Mouse (Mus musculus): ENCODE data around the gene Rtn1. TPM values are rescaled to one million over a fixed set of nuclear protein-coding genes. Genes with fewer than 3 reads are reported as not detected.

Rtn1 gene
- polyA plus RNA-seq, 1 experiment from 2014 or later: 1.5 TPM

- TF ChIP-seq CTCF (IDR thresholded peaks at IDR 0.05; ENCODE audit: low read depth): no peak
- no peak for TF ChIP-seq EP300 (IDR thresholded peaks at IDR 0.05; ENCODE audit: low read depth)
- no peaks in the 10 kb centered on the region for H3K36me3 ChIP-seq (replicated peaks; ENCODE audit: insufficient read depth, low read length)
- ATAC-seq: no peak
- WGBS (ENCODE audit: insufficient replicate concordance): 78% methylated on average over 6 of the region's 6 CpGs
- H3K27ac ChIP-seq (ENCODE audit: low read depth): no peak overlapping the region
- H3K9ac ChIP-seq (replicated peaks): no peak overlapping the region
- no peaks in the 10 kb centered on the region for H3K27me3 ChIP-seq (ENCODE audit: insufficient read depth, low read length)
- no peak overlapping the region for H3K4me2 ChIP-seq (ENCODE audit: low read depth, low read length)
- H3K4me3 ChIP-seq (ENCODE audit: low read depth, low read length): no peak overlapping the region
- H3K9me3 ChIP-seq (ENCODE audit: low read length): no peaks in the 10 kb centered on the region
- H3K4me1 ChIP-seq (ENCODE audit: insufficient read depth): no peaks in the 10 kb centered on the region
- no peak for DNase-seq
These were observed 20.7 kb downstream of the Rtn1 start for GRCm38 (mm10) chr12:72388135-72388534.

- 79% methylated on average over 5 of the region's 5 CpGs for WGBS (ENCODE audit: insufficient replicate concordance)
- no peak overlapping the region for H3K27ac ChIP-seq (ENCODE audit: low read depth)
- TF ChIP-seq CTCF (IDR thresholded peaks at IDR 0.05; ENCODE audit: low read depth) (no peak), EP300 (IDR thresholded peaks at IDR 0.05; ENCODE audit: low read depth) (no peak)
These were observed 32.5 kb downstream of the Rtn1 start for GRCm38 (mm10) chr12:72376309-72376708.

GRCm38 (mm10) chr12:72374823-72375225, 34.0 kb downstream of the Rtn1 start:
- no peak overlapping the region for H3K4me2 ChIP-seq (ENCODE audit: low read depth, low read length)
- H3K9ac ChIP-seq (replicated peaks): no peak overlapping the region
- no peaks in the 10 kb centered on the region for H3K27me3 ChIP-seq (ENCODE audit: insufficient read depth, low read length)
- no peak overlapping the region for H3K4me3 ChIP-seq (ENCODE audit: low read depth, low read length)
- H3K4me1 ChIP-seq (ENCODE audit: insufficient read depth): no peaks in the 10 kb centered on the region
- TF ChIP-seq CTCF (IDR thresholded peaks at IDR 0.05; ENCODE audit: low read depth): no peak
- no peak for TF ChIP-seq EP300 (IDR thresholded peaks at IDR 0.05; ENCODE audit: low read depth)
- H3K9me3 ChIP-seq (ENCODE audit: low read length): no peaks in the 10 kb centered on the region
- H3K36me3 ChIP-seq (replicated peaks; ENCODE audit: insufficient read depth, low read length): no peaks in the 10 kb centered on the region
- 75% methylated on average over 11 of the region's 11 CpGs for WGBS (ENCODE audit: insufficient replicate concordance)
- H3K27ac ChIP-seq (ENCODE audit: low read depth): no peak overlapping the region
- DNase-seq: no peak
- ATAC-seq: no peak

More at GRCm38 (mm10) chr12:72376309-72376708, 32.5 kb downstream of the Rtn1 start:
- no peaks in the 10 kb centered on the region for H3K36me3 ChIP-seq (replicated peaks; ENCODE audit: insufficient read depth, low read length)
- no peaks in the 10 kb centered on the region for H3K4me1 ChIP-seq (ENCODE audit: insufficient read depth)
- no peak overlapping the region for H3K9ac ChIP-seq (replicated peaks)
- no peak for DNase-seq
- no peak overlapping the region for H3K4me2 ChIP-seq (ENCODE audit: low read depth, low read length)
- no peaks in the 10 kb centered on the region for H3K27me3 ChIP-seq (ENCODE audit: insufficient read depth, low read length)
- H3K9me3 ChIP-seq (ENCODE audit: low read length): no peaks in the 10 kb centered on the region
- ATAC-seq: no peak
- no peak overlapping the region for H3K4me3 ChIP-seq (ENCODE audit: low read depth, low read length)

- Histone ChIP-seq H3K9ac (replicated peaks) (no peak overlapping the region), H3K4me3 (ENCODE audit: low read depth, low read length) (no peak overlapping the region)
- WGBS (ENCODE audit: insufficient replicate concordance): 67% methylated on average over 17 of the region's 17 CpGs
These were observed 34.8 kb downstream of the Rtn1 start for GRCm38 (mm10) chr12:72373916-72374615.

GRCm38 (mm10) chr12:72370081-72370480, 38.8 kb downstream of the Rtn1 start:
- H3K27ac ChIP-seq (ENCODE audit: low read depth): no peak overlapping the region
- H3K27me3 ChIP-seq (ENCODE audit: insufficient read depth, low read length): no peaks in the 10 kb centered on the region
- H3K36me3 ChIP-seq (replicated peaks; ENCODE audit: insufficient read depth, low read length): no peaks in the 10 kb centered on the region
- WGBS (ENCODE audit: insufficient replicate concordance): 71% methylated on average over 5 of the region's 5 CpGs
- no peaks in the 10 kb centered on the region for H3K9me3 ChIP-seq (ENCODE audit: low read length)
- no peak for TF ChIP-seq CTCF (IDR thresholded peaks at IDR 0.05; ENCODE audit: low read depth)
- TF ChIP-seq EP300 (IDR thresholded peaks at IDR 0.05; ENCODE audit: low read depth): no peak
- no peaks in the 10 kb centered on the region for H3K4me1 ChIP-seq (ENCODE audit: insufficient read depth)
- H3K4me3 ChIP-seq (ENCODE audit: low read depth, low read length): no peak overlapping the region
- DNase-seq (no peak), ATAC-seq (no peak)
- H3K9ac ChIP-seq (replicated peaks): no peak overlapping the region
- no peak overlapping the region for H3K4me2 ChIP-seq (ENCODE audit: low read depth, low read length)

More at GRCm38 (mm10) chr12:72373916-72374615, 34.8 kb downstream of the Rtn1 start:
- Histone ChIP-seq H3K4me1 (ENCODE audit: insufficient read depth) (no peaks in the 10 kb centered on the region), H3K36me3 (replicated peaks; ENCODE audit: insufficient read depth, low read length) (no peaks in the 10 kb centered on the region), H3K4me2 (ENCODE audit: low read depth, low read length) (no peak overlapping the region), H3K27ac (ENCODE audit: low read depth) (no peak overlapping the region), H3K27me3 (ENCODE audit: insufficient read depth, low read length) (no peaks in the 10 kb centered on the region), H3K9me3 (ENCODE audit: low read length) (no peaks in the 10 kb centered on the region)
- no peak for ATAC-seq
- no peak for TF ChIP-seq CTCF (IDR thresholded peaks at IDR 0.05; ENCODE audit: low read depth)
- TF ChIP-seq EP300 (IDR thresholded peaks at IDR 0.05; ENCODE audit: low read depth): no peak
- DNase-seq: no peak

- ATAC-seq: no peak
These were observed 42.1 kb downstream of the Rtn1 start for GRCm38 (mm10) chr12:72366763-72367162.

More at GRCm38 (mm10) chr12:72366763-72367162, 42.1 kb downstream of the Rtn1 start:
- Histone ChIP-seq H3K4me2 (ENCODE audit: low read depth, low read length) (no peak overlapping the region), H3K9me3 (ENCODE audit: low read length) (no peaks in the 10 kb centered on the region), H3K27ac (ENCODE audit: low read depth) (no peak overlapping the region), H3K27me3 (ENCODE audit: insufficient read depth, low read length) (no peaks in the 10 kb centered on the region), H3K4me1 (ENCODE audit: insufficient read depth) (no peaks in the 10 kb centered on the region), H3K36me3 (replicated peaks; ENCODE audit: insufficient read depth, low read length) (no peaks in the 10 kb centered on the region), H3K9ac (replicated peaks) (no peak overlapping the region), H3K4me3 (ENCODE audit: low read depth, low read length) (no peak overlapping the region)
- WGBS (ENCODE audit: insufficient replicate concordance): 57% methylated on average over 3 of the region's 3 CpGs
- TF ChIP-seq CTCF (IDR thresholded peaks at IDR 0.05; ENCODE audit: low read depth): no peak
- TF ChIP-seq EP300 (IDR thresholded peaks at IDR 0.05; ENCODE audit: low read depth): no peak
- DNase-seq: no peak
